Mouse (Mus musculus) ovary, postnatal 10 days (tissue): ENCODE data around the gene Obsl1.

ENCODE experiments used
- DNase-seq: peaks from one replicate; pipeline ENCODE4 v3.0.0; 2022; ENCODE audit warnings: low spot score

The Obsl1 gene

DNA sequence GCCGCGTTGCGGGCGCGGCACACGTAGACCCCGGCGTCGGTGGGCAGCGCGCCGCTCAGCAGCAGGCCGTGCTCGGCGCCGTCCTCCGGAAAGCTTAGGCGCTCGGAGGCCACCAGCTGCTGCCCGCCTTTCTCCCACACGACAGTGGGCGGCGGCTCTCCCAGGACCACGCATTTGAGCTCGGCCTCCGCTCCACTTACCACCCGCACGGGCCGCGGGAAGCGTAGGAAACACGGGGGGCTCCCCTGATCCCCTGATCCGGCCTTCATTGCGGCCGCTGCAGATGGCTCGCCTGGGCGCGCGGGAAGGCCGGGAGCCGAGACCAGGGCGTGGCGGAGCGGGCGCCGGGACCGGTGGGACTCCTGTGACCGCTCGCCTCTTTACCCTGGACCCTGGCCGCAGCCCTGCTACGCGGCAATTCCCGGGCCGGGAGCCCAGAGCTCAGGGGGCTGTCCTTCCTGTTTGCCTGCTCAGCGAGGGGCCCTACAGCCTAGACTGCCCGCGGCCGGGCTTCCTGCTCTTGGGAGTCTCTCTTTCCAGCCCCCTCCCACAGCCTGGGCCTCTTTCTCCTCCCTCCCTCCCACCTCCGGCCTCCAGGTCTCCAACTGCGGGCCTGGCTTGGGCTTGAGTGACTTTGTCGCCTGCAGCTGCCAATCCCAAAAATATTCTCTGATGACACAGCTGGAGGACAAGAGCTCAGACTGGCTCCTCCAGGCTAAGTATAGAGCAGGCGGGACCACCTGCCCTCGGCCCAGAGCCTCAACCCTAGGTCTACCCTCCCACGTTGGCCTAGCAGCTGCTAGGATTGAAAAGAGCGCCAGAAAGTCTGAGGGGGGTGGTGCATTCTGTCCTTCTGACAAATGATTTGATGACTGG, at the start of gene Obsl1:
Gene Obsl1 (minus strand): TSS at position 497 of the 876 bp plus-strand sequence.
- DNase-seq = peak; percentile 80

DNA sequence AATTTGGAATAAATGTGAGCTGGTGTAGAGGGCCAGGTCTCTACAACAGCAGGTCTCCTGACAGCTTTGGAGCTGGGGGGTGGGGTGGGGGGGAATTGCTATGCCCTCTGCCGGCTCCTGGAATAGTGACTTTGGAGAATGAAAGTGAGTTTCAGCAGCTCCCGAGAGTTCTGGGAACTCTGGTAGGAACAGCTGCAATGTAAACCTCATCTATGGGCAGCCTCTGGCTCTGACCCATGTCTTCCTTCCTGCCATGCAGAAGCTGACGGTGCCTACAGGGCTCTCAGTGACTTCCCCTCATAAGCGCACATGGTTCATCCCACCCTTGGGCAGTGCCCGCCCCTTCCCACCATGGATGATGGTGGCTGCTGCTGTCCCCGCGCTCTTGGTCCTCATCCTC, 49.4 kb upstream of the Obsl1 start:
- no peak for DNase-seq

DNA sequence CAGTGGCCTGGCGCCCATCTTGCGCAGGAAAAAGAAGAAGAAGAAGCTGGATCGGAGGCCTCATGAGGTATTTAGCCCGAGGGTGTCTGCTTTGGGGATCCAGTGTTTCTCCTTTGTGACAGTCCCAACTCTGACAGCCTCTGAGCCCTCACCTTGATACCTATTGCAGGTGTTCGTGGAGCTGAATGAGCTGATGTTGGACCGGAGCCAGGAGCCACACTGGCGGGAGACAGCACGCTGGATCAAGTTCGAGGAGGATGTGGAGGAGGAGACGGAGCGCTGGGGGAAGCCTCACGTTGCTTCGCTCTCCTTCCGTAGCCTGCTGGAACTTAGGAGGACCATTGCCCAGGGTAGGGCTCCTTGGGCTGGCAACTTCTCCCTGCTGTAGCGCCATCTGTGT, 44.3 kb upstream of the Obsl1 start:
- no peak for DNase-seq

DNA sequence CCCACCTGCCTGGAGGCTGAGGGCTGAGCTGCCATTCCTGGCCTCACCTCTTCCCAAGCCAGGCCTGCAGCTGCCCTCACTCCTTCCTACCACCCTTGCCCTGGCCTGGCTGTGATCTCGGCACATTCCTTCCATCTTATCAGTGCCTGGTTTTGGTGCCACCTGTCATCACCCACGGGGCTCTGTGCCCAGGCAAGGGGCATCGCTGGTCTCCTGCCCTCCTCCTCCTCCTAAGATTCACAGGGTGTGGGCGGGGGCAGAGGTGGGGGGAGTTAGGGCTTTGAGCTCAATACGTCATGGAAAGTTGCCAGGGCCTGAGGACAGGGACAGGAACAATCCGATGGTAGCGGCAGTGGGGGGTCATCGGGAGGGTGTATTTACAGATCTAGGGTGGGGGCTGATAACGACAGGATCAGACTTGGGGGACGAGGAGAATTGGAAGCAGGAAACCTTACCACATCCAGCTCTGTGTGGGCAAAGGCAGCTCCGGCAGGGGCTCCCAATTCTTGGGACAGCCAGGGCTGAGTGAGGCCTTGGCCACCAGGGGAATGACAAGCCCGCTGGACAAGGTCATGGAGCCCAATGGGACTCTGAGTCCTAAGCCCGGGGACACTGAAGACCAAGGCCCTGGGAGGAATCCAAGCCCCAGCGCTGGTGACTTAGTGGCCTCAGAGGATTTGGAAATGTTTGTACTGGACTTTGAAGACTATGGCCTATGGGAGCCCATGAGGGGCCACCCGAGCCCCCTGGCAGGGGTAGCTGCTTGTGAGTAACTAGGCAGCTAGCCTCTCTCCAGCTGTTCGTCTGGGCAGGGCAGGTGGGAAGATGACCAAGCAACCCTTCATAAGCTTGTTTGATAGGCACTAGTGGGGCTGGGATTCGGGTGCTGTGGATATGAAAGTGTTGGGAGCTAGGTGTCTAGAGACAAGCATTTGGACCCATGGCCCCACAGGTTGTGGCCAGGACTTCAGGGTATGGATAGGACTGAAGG, 43.3 kb upstream of the Obsl1 start:
- DNase-seq = no peak

DNA sequence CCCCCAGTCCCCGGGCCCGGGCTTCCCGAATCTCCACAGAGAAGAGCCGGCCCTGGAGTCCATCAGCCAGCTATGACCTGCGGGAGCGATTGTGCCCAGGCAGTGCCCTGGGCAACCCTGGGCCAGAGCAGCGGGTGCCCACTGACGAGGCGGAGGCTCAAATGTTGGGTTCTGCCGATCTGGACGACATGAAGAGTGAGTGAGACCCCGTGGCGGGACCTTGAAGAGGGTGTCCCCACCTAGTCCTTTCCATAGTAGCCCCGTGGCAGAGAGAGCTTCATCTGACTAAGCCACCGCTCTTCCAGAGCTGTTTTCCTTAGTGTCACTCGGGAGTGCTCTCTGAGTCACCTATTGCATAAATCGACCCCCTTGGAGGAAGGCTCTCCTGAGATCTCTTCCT, 42.6 kb upstream of the Obsl1 start:
- no peak for DNase-seq

DNA sequence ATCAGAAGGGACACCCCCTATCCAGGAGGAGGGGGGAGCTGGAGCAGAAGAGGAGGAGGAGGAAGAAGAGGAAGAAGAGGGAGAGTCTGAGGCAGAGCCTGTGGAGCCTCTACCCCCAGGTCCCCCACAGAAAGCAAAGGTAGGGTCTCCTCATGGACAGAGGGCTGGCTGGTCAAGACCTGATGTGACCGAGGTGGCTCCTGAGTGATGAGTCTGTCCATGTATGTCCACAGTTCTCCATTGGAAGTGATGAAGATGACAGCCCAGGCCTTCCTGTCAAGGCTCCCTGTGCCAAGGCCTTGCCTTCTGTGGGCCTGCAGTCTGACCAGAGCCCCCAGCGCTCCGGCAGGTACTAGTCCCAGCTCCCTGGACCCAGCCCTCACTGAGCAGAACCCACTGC, 41.8 kb upstream of the Obsl1 start:
- DNase-seq = no peak

DNA sequence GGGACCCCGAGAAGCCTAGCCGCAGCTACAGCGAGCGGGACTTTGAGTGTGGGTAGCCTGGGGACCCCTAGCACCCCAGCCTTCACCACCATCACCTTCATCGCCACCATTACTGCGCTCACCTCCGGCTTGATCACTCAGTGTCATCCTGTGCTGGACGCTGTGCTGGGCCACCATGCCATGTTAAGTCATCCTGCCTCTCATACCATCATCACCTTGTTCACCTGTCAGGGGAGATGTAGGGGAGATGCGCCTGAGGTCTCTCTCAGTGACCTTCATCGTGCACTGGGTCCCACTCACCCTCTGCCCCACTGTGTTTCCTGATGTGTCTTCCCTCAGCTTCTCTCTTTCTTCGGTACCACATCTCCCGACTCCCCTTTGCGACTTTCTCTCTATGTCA, 41.1 kb upstream of the Obsl1 start:
- no peak for DNase-seq

DNA sequence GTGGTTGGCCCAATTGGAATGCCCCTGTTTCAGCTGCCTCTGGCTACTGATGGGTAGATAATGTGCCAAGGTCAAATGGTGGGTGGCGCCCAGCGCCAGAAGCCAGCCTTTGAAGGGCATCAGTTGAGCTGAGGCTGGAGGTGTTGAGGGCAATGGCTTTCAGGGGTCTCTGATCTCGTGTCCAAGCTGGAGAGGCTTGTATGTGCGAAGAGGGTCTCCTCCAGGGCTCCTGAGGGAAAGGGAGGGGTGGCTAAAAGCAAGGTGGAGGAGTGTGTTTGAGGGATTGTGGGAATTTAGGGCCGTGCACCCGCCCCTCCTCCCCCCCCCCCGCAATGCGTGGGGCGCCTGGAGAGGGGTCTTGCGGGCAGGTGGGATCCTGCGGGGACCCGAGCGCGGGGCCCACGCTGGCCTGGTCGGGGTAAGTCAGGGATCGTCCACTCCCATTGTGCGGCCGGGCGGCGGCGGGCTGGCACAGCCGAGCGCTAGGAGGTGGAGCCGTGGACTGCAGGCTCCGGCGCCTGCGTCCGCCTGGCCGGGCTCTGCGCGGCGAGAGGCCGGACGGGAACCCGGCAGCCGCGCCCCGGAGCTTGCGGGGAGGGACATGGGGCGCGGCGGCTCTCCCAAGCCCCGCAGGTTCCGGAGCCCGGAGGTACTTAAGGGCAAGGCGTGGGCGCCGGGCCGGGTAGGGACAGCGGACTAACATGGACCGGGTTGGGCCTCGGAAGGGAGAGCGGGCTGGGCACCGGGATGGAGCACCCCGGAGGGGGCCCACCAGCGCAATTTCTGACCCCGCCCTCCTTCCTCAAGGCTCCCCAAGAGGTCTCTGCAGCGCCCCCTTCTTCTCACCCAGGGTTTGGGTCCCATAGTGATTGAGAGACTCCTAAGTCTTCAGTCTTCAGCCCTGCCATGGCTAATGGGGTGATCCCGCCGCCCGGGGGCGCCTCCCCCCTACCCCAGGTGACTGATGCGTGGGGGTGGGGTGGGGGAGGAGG, 40.0 kb upstream of the Obsl1 start, which contains the start of gene Slc4a3:
Gene Slc4a3 (plus strand): TSS at position 302 of the 992 bp plus-strand sequence.
- peak; percentile 49 for DNase-seq

DNA sequence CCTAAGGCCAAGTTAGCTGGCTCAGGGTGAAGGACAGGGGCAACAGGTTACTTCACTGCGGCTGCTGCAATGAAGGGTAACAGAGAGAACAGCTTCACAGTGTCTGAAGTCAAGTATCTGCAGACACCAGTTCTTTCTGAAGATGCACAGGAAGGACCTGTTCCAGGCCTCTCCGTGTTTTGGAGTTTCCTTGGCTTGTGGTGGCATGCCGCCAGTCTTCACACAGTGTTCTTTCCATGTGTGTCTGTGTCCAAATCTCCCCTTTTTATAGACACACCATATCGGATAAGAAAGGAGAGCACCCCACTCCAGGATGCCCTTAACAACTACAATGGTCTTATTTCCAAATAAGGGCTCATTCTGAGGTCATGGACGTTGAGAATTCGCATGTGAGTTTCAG, 38.1 kb upstream of the Obsl1 start:
- DNase-seq = no peak

DNA sequence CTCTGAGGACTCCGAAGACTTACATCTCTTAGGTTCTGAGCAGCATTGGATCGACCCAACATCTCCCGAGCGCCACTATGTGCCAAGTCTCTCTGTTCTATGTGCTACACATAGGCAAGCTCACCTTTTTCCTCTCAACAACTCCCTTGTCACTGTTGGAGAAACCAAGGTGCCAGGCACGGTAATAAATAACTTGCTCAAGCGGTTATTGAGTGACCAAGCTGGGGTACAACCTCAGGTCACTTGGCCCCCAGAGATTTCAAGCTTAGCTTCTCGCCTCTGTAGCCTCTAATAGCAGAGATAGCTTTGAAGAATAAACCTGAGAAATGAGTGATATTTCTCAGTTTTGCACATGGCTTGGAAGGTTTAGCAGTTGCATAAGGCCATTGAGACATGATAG, 35.2 kb upstream of the Obsl1 start:
- DNase-seq = no peak

DNA sequence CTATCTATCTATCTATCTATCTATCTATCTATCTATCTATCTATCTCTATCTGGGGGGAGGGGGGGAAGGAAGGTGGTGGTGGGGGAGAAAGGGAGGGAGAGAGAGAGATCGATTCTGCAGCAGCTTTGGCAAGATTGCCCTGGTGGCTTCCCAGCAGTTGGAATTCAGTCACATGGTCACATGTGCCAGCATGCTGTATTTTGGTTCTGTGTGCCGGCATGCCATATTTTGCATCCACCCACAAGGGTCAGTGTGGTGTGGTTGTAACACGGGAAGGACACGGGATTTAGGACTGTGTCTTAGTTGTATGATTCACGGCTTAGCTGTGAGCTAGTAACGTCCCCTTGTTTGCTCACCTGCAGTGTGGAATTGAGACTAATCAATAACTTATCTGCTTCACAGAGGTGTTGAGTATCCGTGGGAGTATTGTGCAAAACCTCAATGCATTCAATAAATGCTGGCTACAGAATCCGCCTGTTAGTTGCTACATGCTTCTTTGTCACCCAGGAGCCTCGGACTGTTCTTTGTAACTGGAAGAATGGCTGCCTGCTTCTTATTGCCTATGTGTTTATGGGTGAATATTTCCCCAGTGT, 32.4 kb upstream of the Obsl1 start:
- no peak for DNase-seq

DNA sequence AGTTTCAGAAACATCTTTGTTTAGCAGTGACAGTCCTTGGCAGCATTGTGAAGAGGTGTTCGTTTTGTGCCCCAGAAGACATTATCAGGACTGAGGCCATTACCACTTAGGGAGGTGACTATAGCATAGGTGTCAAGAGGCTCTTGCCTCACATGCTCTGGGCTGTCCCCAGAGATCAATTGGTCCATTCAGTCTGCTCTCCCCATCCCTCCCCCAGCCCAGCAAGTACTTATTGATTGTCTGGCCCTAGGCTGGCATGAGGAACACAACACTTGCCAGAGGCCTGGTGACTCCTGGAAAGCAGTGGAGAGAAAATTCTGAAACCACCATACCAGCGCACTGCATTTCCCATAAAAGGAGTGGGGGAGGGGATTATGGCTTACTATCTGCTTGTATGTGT, 31.3 kb upstream of the Obsl1 start:
- DNase-seq = no peak

DNA sequence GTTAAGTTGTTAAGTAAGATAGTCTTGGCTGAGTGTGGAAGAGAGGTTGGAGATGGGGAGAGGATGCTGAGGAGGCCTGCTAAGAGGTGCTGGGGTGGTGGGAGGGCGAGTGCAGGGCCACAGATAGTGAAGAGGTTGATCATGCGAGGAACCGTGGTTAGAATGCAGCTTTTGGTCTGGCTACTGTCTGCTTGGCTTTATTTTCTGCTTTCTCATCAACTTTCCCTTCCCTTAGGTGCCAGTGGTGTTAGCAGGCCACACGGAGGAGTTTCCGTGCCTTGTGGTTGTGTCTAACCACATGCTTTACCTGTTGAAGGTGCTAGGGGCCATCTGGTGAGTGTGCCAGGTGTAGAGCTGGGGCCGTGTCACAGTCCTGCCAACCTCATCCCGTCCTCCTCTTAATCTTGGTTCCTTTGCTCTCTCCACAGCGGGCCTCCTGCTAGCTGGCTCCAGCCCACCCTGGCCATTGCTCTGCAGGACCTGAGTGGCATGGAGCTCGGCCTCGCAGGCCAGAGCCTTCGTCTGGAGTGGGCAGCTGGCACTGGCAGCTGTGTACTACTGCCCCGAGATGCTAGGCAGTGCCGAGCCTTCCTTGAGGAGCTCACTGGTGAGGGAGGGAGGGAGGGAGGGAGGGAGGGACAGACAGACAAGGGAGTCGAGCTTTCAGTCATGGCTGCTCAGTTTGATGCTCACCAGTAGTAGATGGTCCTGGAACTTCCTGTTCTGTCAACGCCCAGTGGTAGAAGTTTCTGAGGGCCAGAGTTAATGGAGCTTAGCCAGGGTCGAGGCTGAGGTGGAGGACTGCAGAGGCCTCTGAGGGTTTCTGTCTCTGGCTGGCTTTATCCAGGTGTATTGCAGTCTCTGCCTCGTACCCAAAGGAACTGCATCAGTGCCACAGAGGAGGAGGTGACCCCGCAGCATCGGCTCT, 27.3 kb upstream of the Obsl1 start:
- DNase-seq = no peak

DNA sequence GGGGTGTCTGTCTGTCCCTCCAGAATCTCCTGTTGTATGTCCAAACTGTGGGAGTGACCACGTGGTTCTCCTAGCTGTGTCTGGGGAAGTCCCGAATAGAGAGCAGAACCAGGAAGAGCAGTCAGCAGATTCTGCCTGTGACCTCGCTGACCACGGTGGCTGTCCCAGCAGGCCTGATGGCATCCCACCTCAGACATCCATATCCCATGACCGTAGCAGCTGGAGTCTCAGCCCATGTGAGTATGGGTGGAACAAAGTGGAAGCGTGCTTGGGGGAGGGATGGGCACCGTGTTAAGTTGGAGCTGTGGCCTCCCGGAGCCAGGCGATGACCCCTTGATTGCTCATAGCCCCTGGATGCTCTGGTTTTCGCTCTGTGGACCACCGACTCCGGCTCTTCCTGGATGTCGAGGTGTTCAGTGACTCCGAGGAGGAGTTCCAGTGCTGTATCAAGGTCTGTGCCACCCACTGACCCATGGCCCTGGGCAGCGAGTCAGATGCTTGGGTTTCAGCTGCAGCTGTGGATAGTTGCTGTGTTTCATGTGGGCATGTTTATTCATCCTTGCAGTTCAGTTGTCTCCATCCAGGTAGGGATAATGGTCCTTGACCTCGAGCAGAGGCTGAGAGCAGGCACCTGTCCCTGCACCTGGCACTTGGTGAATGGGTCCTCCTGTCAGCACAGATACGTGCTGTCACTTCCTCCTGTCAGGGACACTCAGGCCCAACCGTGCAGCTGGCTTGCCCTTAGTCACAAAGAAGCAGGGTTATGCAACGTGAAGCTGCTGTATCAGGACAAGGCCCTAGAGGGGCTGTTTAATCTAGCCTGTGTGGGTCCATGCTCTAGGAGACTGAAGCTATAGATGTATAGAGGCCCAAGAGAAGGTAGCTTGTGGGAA, 26.3 kb upstream of the Obsl1 start:
- DNase-seq = no peak

DNA sequence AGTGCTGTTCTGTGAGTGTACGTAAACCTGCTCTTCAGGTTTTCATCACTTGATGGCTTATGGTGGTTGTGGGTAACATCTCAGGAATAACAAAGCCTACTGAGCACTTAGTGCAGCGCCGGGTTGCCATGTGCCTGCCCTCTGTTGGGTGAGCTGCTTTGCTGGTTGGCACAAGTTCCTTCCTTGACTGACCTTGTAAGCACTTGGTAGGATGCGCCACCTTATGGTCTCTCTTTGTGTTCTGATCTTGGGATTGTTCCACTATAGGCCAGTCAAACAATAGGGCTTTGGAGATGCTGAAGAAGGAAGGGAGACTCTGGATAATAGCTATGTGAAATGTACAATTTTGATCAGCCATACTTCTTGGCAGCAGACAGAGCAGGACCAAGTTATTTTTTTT, 24.3 kb upstream of the Obsl1 start:
- DNase-seq = no peak

DNA sequence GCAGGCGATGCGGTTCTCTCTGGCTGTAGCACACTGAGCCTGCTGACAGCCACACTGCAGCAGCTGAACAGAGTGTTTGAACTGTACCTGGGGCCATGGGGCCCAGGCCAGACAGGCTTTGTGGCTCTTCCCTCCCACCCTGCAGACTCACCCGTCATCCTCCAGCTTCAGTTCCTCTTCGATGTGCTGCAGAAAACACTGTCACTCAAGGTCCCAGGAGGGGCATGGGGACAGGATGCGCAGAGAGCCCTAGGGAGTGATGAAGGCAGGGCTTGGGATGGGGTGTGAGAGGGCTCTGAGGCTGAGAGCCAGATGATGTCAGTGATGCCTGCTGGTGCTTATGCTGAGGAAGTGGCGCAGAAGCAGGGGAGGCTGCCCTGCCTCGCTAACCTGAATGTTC, 18.4 kb upstream of the Obsl1 start:
- DNase-seq = no peak

DNA sequence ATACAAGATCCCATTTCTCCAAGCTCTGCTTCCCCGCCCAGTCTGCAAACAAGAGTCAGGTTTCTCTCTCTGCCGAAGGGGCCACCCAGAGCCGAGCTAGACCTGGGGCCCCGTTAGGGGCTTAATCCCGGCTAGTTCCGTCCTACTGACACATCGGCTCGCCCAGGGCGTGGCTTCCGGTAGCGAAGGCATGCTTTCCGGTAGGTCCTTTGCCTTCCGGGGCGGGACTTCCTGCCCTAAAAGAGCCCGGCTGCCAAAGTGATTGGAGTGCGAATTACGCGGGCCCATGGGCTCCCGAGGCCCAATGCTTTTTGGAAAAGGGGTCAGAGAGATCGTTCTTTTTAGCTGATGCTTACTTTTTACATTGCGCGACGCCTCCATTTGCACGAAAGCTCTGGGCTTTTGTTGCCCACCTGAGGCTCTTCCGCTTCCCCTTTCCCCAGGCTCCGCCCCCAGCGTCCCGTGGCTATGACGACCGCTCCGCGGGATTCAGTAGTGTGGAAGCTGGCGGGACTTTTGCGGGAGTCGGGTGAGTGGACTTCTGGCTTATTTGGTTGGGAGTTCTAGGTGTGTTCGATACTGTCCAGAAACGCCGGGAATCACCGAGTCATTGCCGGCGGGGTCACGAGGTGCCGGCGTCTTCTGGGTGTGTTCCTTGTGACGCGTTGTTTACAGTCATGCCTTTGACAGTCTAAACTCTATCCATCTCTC, 15.2 kb upstream of the Obsl1 start, which contains the start of gene Stk11ip:
Gene Stk11ip (plus strand): TSS at position 209 of the 711 bp plus-strand sequence.
- peak; percentile 87 for DNase-seq

DNA sequence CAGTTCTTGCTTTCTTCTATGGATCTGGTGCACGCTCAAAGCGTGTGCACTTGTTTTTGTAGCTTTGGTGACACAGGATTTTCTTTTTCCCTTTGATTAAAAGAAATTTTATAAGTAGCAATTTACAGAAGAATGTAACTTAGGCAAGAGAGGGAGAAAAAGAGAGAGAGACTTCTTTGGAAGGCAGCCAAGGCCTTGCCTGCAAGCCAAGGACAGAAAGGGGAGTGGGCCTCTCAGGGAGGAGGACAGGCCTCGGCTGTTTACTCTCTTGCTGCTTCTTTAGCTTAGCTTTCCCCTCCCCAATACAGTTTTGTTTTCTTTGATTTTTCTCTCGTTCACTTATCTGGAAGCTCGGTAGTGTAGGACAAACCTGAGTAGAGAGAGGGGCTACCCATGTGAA, 13.3 kb upstream of the Obsl1 start:
- no peak for DNase-seq
